Mouse (Mus musculus) ES-E14 (cell line): ENCODE results near the gene Egfem1. TPM values are rescaled to one million over a fixed set of nuclear protein-coding genes. Genes with fewer than 3 reads are reported as not detected.

Experiments used
- DNase-seq: peaks from one replicate; pipeline ENCODE4 v3.0.0-alpha.2; 2013; ENCODE audit warnings: low read depth, low spot score
- H3K27ac ChIP-seq: 2 replicates; pipeline ENCODE4 v1.5.1; 2012; ENCODE audit warnings: low read depth, mild to moderate bottlenecking, low read length, moderate library complexity, mixed read lengths; ENCODE audit not compliant: poor library complexity, insufficient read depth, severe bottlenecking
- H3K36me3 ChIP-seq: 2 replicates; pipeline ENCODE4 v1.6.1; 2012; ENCODE audit warnings: mild to moderate bottlenecking, low read length, moderate library complexity, mixed read lengths; ENCODE audit not compliant: control insufficient read depth, poor library complexity, insufficient read depth, severe bottlenecking
- H3K4me1 ChIP-seq, 2 experiments: fragments of 150-350 bp in 1 of 2; sonication (generic) in 1 of 2; 2 replicates each; pipeline ENCODE4 v1.6.1; 2012; ENCODE audit warnings: low read length in 2 of 2, mild to moderate bottlenecking in 1 of 2, mixed read lengths in 1 of 2; ENCODE audit not compliant: control insufficient read depth in 2 of 2, insufficient read depth in 2 of 2, poor library complexity in 1 of 2
- H3K4me3 ChIP-seq, 2 experiments: fragments of 150-350 bp in 1 of 2; sonication (generic) in 1 of 2; 2 replicates each; pipeline ENCODE4 v1.5.1; 2012; ENCODE audit warnings: low read length in 2 of 2, low read depth in 1 of 2, mild to moderate bottlenecking in 1 of 2, mixed read lengths in 1 of 2; ENCODE audit not compliant: insufficient read depth in 1 of 2, poor library complexity in 1 of 2, severe bottlenecking in 1 of 2
- H3K9ac ChIP-seq: 2 replicates; pipeline ENCODE4 v1.6.1; 2012; ENCODE audit warnings: low read depth, mild to moderate bottlenecking, low read length, mixed read lengths; ENCODE audit not compliant: poor library complexity, insufficient read depth, severe bottlenecking
- H3K9me3 ChIP-seq: fragments of 150-350 bp; sonication (generic); 2 replicates; pipeline ENCODE4 v1.6.1; 2012; ENCODE audit warnings: low read depth, mild to moderate bottlenecking, low read length; ENCODE audit not compliant: control insufficient read depth, insufficient read depth
- CHD2 ChIP-seq: IDR thresholded peaks from 2 replicates; pipeline ENCODE4 v1.6.1; 2014; ENCODE audit warnings: mild to moderate bottlenecking, low read depth, low read length, inconsistent platforms
- HCFC1 ChIP-seq: IDR thresholded peaks from 2 replicates; pipeline ENCODE4 v1.6.1; 2012; ENCODE audit warnings: low read length, inconsistent platforms, borderline replicate concordance; ENCODE audit not compliant: insufficient read depth
- MAFK ChIP-seq: IDR thresholded peaks from 2 replicates; pipeline ENCODE4 v1.6.1; 2014; ENCODE audit warnings: mild to moderate bottlenecking, low read depth, low read length, inconsistent platforms; ENCODE audit not compliant: insufficient read depth
- ZC3H11A ChIP-seq: IDR thresholded peaks from 2 replicates; pipeline ENCODE4 v1.6.1; 2012; ENCODE audit warnings: low read depth, mild to moderate bottlenecking, inconsistent platforms, low read length, borderline replicate concordance
- ZNF384 ChIP-seq: IDR thresholded peaks from 2 replicates; pipeline ENCODE4 v1.6.1; 2012; ENCODE audit warnings: low read depth, low read length, inconsistent platforms
- in situ Hi-C, 2 experiments: fragments of 600-800 bp; cut with MboI; formaldehyde crosslinking; loops; one replicate each; pipeline ENCODE4 v1.15.1; 2025; ENCODE audit warnings: low sequenced_read_pairs in 2 of 2, inconsistent platforms in 1 of 2; ENCODE audit not compliant: unreplicated experiment in 2 of 2
- total RNA-seq: library from RNA; depleted of rRNA; stranded (reverse); fragments of 300-350 nt; gene quantifications from 2 replicates; pipeline ENCODE4 v1.2.3, GENCODE M21; 2012

Egfem1 gene
- total RNA-seq, 1 experiment, result 0.18 TPM

GRCm38 (mm10) chr3:29081517-29081916 is 306 bp upstream of the Egfem1 start:
- in situ Hi-C loops, result no loop called here
- no peak for DNase-seq
- Histone ChIP-seq H3K9ac (no peak overlapping the region), H3K27ac (no peak overlapping the region), H3K36me3 (no peaks in the 10 kb centered on the region), H3K4me3 (no peak overlapping the region), H3K9me3 (no peaks in the 10 kb centered on the region), H3K4me1 (no peaks in the 10 kb centered on the region)
- no peak for TF ChIP-seq ZNF384

GRCm38 (mm10) chr3:29082296-29082995 is 623 bp downstream of the Egfem1 start:
- no peak overlapping the region for H3K27ac ChIP-seq
- in situ Hi-C loops, result no loop called here
- TF ChIP-seq HCFC1 (no peak), ZC3H11A (no peak), MAFK (no peak), CHD2 (no peak), ZNF384 (no peak)

GRCm38 (mm10) chr3:29082996-29083350 is 1.1 kb downstream of the Egfem1 start:
- Histone ChIP-seq H3K27ac (no peak overlapping the region), H3K4me3 (peak overlapping the region; percentile 64 to 72), H3K9ac (no peak overlapping the region), H3K36me3 (no peaks in the 10 kb centered on the region), H3K4me1 (no peaks in the 10 kb centered on the region), H3K9me3 (no peaks in the 10 kb centered on the region)
- in situ Hi-C loops, result no loop called here
- TF ChIP-seq ZNF384 (no peak), CHD2 (no peak), HCFC1 (no peak), MAFK (no peak), ZC3H11A (no peak)
- DNase-seq, result no peak

More at GRCm38 (mm10) chr3:29082296-29082995, 623 bp downstream of the Egfem1 start:
- H3K4me1 ChIP-seq, result no peaks in the 10 kb centered on the region
- H3K9ac ChIP-seq, result no peak overlapping the region
- peak; percentile 1 for DNase-seq
- H3K36me3 ChIP-seq, result no peaks in the 10 kb centered on the region
- H3K4me3 ChIP-seq, result peak overlapping the region; percentile 64 to 72
- H3K9me3 ChIP-seq, result no peaks in the 10 kb centered on the region

- H3K4me3 ChIP-seq, result no peak overlapping the region
- H3K27ac ChIP-seq, result no peak overlapping the region
- no peak overlapping the region for H3K9ac ChIP-seq
- TF ChIP-seq CHD2 (no peak), ZNF384 (no peak), MAFK (no peak), ZC3H11A (no peak), HCFC1 (no peak)
- no peaks in the 10 kb centered on the region for H3K4me1 ChIP-seq
- in situ Hi-C loops, result no loop called here
- H3K9me3 ChIP-seq, result no peaks in the 10 kb centered on the region
- no peaks in the 10 kb centered on the region for H3K36me3 ChIP-seq
- no peak for DNase-seq
These were observed 16.6 kb downstream of the Egfem1 start for GRCm38 (mm10) chr3:29098467-29098866.
